Mouse (Mus musculus): ENCODE data around the gene Clec4b2.

DNA sequence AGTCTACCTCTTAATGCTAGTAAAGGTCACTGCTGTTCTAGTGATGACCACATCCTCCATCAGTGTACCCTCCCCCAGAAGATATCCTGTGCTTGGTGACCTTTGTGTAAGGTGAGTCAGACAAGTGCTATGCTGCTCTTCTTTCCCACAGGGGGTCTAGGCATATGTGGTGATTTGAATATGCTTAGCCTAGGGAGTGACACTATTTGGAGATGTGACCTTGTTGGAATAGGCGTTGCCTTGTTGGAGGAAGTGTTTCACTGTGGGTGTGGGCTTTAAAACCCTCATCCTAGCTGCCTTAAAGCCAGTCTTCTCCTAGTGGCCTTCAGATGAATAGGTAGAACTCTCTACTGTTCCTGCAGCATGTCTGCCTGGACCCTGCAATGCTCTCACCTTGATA is 39.0 kb downstream of the Clec4b2 start:
- TF ChIP-seq CTCF (IDR thresholded peaks at IDR 0.05; ENCODE audit: borderline replicate concordance, extremely low read depth, insufficient read depth, insufficient read length) = no peak
- TF ChIP-seq POLR2A (IDR thresholded peaks at IDR 0.05; ENCODE audit: borderline replicate concordance, extremely low read depth, insufficient read depth, insufficient read length, poor library complexity, severe bottlenecking) = no peak
